Mouse (Mus musculus) left cerebral cortex, adult 18-20 months (tissue): ENCODE measurements at regions not wholly inside any gene's neighbourhood (a gene's known extent, or its start where the extent isn't known, plus 50 kb on each side); places are given as distances from the start of the nearest gene placed in this dataset.
"Not testable (repeated sequence)": the region's sequence is repeated elsewhere in the genome, so short reads cannot be mapped to it uniquely, and the experiment has no call there.

Experiments
- DNase-seq, 2 experiments: peaks; one replicate each; pipeline ENCODE4 v3.0.0; 2021 to 2022; ENCODE audit warnings: low spot score in 2 of 2, mixed read lengths in 1 of 2

DNA sequence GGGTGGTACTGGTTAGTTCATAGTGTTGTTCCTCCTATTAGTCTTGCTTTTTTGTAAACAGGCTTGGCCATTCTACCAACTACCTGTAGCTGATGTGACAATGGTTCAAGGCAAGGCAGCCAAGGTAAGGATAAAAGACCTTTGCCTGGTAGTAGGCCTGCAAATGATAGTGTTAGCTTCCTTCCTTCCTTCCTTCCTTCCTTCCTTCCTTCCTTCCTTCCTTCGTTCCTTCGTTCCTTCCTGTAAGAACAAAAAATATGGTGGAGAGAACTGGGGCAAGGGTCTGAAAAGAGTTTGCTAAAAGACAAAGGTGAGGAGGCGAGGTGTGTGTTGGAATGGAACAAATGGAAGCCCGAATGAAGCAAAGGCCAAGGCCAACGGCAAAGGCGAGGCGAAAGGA lies 84.8 kb upstream of the Ezh2 start:
- not testable (repeated sequence) for DNase-seq

DNA sequence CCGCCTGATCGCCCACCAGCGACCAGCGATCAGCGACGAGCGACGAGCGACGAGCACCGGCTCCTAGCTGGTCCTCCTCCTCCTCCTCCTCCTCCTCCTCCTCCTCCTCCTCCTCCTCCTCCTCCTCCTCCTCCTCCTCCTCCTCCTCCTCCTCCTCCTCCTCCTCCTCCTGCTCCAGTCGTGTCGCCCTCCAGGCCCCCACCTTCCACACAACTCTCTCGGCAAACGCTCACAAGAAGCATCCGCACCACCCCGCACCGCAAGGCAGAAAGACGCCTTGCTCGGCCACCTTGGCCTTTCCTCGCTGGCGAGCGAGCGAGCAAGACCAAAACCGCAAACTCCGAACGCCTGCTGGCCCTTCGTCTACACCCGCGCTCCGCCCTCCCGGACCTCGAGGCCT lies 77.6 kb upstream of the Ezh2 start:
- DNase-seq, result peak; percentile 40 to 43

DNA sequence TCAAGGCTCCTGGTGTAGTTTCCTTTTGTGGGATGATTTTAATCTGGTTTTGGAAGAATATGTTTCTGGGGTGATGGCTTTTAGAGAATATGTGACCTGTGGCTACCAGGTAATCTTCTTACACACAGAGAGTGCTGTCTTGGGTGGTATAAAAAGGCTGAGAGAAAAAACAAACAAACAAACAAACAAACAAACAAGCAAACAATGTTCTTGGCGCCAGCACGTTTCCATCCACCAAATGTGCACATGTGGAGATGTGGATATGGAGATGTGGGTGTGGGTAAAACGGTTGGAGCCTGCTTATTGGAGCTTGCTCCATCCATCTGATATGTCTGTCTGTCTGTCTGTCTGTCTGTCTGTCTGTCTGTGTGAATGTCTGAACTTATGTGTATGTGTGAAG lies 57.7 kb upstream of the Ezh2 start:
- peak; percentile 8 to 58 for DNase-seq

DNA sequence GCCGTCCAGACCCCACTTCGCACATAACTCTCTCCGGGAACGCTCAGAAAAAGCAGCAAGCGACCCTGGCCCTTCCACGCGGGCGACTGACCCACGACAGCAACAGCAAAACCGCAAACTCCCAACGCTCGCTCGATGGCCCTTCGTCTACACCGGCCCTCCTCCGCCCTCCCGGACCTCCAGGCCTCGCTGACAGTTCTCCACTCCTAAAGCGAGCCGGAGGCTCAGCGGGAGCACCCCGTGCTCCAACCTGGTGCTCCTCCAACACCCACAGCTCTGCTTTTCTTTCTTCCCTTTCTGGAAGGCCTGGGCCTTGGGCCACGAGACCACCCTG lies 56.2 kb upstream of the Ezh2 start:
- not testable (repeated sequence) for DNase-seq

DNA sequence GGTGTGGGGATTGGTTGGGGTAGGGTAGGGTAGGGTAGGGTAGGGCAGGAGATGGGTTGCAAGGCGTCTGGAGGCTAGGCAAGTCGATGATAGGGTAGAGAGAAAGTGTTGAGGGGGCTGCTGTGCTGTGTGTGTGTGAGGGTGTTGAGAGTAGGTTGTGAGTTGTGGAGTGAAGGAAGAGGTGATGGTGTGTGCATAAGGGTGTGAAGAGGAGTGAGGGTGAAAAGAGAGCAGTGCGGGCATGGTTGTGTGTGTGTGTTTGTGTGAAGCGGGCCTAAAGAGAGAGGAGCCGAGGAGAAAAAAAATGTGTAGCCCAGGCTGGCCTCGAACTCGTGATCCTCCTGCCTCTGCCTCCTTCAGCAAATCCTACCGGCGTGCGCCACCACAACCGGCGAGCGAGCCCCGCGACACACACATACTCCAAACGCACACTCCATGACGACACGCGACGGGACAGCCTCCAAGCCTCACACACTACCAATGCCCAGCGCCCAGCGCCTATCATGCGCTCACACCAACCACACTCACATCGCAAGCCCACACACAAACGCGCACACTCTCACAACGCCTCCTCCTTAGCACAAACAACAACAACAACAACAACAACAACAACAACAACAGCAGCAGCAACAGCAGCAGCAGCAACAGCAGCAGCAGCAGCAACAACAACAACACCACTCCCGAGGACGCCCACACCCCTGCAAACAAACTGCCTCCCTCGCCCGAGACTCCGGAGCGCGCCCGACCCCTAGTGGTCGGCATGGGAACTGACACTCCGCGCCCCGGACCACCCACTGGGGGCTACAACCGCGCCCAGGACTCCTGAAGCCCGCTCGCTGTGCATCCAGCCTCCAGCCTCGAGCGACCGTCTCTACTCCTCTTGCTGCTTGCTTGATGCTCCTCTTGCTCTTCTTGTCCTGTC lies 55.6 kb upstream of the Ezh2 start:
- DNase-seq, result peak; percentile 100

DNA sequence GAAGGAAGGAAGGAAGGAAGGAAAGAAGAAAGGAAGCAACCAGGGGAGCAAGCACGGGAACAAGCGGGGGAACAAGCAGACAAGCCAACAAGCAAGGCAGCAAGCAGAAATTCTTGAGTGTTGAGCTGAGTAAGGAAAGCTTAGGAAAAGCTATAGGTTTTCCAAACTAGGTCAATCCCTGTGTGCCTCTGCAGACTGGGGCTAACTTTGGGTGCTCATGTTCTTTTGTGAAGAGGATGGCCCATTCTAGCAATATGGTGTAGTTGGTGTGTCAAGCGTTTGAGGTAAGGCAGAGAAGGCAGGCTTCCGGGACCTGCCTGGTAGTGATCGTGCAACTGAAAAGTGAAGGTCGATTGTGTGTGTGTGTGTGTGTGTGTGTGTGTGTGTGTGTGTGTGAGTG lies 54.8 kb upstream of the Ezh2 start:
- DNase-seq, result peak; percentile 15 to 21

DNA sequence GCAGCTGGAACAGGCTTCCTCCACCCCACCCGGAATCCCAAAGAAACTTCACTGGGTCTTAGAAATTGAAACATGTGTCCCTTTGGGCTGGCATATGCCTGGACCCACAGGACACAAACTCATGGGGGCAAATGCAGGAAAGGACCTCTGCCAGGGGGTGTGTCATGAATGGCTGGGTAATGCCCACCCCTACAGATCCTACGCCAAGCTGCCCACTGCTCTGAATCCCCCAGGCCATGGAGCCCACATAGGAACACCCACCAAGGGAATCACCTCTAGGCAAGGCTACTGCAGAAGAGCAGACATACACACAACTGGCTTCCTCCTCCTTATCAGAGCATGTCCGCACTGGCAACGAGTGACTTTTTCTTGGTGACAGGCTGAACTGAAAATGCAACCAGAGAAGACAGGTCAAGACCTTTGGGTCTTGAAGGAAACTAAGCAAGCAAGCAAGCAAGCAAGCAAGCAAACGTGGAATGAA lies 54.4 kb upstream of the Ezh2 start:
- DNase-seq, result peak in 1 of 2 experiments; percentile 17

DNA sequence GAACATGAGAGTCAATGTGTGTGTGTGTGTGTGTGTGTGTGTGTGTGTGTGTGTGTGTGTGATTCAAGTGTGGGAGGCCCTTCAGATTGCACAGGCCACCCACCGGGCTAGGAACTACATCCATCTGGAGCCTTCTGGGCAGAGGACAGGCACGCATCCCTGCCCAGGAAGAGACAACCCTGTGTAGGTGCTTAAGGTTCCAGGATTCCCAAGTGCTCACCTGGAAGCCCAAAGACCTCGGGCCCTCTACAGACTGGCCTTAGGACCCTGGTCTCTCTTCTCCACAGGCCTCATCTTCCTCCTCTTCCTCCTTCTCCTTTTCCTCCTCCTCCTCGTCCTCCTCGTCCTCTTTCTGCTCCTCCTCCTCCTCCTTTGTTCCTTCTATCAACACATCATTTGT lies 53.8 kb upstream of the Ezh2 start:
- peak; percentile 1 to 7 for DNase-seq

DNA sequence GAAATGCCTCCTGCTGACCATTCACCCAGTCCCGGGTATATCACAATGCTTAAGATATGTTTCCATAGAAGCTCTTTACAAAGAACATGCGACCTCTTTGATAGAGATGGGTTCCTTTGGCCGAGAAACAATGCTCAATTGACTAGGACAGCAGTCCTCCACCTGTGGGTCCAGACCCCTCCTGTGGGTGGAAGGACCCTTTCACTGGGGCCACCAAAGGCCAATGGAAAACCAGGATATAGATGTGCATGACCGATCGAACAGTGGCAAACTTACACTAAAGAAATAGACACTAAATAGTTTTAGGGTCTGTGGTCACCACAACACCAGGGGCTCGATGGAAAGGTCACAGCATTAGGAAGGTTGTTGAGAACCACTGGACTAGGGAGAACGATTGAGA lies 53.2 kb upstream of the Ezh2 start:
- DNase-seq, result no peak

DNA sequence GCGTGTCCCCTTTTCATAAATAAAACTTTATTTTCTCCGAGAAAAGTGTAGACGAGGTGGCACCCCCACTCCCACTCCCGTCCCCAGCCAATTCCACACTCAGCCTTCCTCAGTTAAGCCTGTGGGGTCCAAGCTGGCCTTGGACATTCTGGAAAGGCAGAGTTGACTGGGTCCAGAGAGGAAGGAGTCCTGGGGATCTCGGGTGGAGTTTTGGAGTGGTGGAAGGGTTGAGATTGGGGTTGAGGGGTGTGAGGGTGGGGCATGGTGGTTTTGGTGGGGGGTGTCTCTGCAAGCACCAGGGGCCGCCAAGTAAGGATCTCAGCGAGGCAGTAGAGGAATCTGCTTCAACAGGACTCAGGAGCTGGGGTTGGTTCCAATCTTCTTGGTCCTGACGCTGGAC lies 52.7 kb upstream of the Ezh2 start:
- DNase-seq, result peak; percentile 3 to 8

DNA sequence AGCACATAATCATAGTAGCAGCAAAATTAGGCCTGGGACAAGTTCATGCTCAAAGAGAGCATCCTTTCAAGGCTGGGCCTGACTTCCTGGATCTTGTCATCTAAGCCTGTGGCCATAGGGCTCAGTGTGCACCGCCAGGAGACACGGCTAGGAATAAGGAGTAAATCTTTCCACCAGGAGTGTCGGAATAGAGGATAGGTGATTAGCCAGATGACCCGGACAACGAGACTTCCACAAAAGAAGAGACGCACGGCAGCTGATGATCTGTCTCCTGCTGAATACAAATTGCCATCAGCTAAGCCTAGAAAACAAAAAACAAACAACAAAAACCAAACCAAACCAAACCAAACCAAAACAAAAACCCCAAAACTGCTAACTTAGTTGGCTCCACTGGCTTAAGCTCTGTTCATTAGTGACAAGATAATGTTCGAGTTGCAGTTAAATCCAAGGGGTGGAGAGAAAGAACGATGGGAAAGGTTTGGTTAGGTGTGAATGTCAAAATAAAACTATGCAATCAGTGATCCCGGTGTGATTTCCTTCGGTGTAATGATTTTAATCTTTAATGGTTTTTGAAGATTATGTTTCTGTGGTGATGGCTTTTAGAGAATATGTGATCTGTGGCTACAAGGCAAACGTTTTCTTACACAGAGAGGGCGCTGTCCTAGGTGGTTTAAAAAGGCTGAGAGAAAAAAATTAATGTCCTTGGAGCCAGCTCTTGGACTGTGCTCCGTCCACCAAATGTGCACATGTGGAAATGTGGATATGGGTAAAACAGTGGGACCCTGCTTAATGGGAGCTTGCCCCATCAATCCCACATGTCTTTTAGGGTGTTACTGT lies 51.8 kb upstream of the Ezh2 start:
- peak; percentile 2 for DNase-seq

DNA sequence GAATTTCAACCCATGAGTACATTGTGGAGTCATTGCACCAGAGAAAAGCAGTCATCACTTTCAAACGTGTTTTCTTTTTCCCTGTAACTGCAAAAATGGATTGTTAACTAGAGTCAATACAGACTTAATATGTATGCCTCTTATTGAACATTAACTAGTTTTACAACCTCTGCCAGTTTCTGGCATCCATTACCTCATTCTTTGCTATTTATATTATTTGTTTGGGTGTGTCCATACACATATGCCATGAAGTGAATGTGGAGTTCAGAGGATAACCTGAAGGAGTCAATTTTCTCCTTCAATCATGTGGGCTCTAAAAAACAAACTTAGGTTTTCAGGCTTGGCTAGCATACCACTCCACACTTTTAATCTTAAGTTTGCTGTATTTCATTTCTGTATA lies 50.9 kb upstream of the Ezh2 start:
- DNase-seq, result no peak
